Mouse (Mus musculus) embryonic fibroblast, embryonic 13.5 days (primary cell): ENCODE data around the gene Gabrb3.

Experiments
- CTCF ChIP-seq: IDR thresholded peaks from 2 replicates; pipeline ENCODE4 v1.5.1; 2011; ENCODE audit warnings: mild to moderate bottlenecking, control low read depth, low read length, moderate library complexity, borderline replicate concordance; ENCODE audit not compliant: insufficient read depth
- POLR2A ChIP-seq: IDR thresholded peaks from 2 replicates; pipeline ENCODE4 v1.6.1; 2011; ENCODE audit warnings: low read depth, mild to moderate bottlenecking, control low read depth, low read length, moderate library complexity

GRCm38 (mm10) chr7:57648136-57648755 is 228.8 kb downstream of the Gabrb3 start:
- no peak for TF ChIP-seq POLR2A
- no peak for TF ChIP-seq CTCF
